Mouse (Mus musculus) hindlimb bud, embryonic 11.5 days (tissue): ENCODE results near the gene Tbc1d17.

Experiments used
- DNase-seq: peaks from one replicate; pipeline ENCODE4 v3.0.0-alpha.2; 2012; ENCODE audit warnings: low read depth, low spot score; ENCODE audit errors: extremely low spot score

Gene Tbc1d17

DNA sequence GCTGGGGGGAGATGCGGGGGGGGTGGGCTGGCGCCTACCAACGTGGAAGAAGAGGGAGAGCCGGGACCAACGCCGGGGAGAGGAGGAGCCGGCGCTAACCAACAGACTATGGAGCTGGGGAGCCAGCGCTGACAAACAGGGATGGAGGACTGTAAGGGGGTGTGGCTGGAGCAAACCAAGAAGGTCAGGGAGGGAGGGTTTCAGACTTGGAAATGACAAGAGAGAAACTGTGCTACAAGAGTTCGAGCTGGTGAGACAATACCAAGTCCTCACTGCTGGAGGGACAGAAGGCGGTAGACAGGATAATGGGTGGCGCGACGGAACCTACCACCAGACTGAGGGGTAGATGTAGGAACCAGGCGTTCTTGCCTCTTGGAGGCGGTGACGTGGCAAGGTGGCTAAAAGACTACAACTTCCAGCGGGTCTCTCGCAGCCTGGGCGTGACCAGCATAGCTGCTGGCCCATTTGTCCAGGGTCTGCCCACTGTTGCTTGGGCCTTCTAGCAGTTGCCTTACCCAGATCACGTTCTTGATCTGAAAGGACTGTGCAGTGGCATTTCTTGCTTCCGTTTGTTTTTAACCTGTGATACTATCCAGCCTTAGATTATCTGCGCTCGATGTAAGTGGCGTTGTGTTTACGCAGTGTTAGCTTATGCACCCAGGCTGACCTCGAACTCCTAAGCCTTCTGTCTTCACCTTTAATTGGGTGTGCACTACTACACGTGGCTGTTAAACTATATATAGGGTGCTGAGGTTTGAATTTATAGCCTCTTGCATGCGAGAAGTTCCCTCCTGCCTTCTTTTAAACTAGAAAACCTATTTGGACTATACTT is 21.0 kb upstream of the Tbc1d17 start, which contains the start of gene Ptov1:
Gene Ptov1 (minus strand): TSS at position 92 of the 832 bp plus-strand sequence.
- DNase-seq = peak; percentile 93

- DNase-seq = no peak
These were observed 20.2 kb upstream of the Tbc1d17 start for GRCm38 (mm10) chr7:44868919-44869696.

- DNase-seq = no peak
These were observed 19.6 kb upstream of the Tbc1d17 start for GRCm38 (mm10) chr7:44868465-44868864.

GRCm38 (mm10) chr7:44867802-44868201 is 18.9 kb upstream of the Tbc1d17 start:
- DNase-seq = no peak

GRCm38 (mm10) chr7:44867010-44867702 is 18.3 kb upstream of the Tbc1d17 start:
- DNase-seq = no peak

DNA sequence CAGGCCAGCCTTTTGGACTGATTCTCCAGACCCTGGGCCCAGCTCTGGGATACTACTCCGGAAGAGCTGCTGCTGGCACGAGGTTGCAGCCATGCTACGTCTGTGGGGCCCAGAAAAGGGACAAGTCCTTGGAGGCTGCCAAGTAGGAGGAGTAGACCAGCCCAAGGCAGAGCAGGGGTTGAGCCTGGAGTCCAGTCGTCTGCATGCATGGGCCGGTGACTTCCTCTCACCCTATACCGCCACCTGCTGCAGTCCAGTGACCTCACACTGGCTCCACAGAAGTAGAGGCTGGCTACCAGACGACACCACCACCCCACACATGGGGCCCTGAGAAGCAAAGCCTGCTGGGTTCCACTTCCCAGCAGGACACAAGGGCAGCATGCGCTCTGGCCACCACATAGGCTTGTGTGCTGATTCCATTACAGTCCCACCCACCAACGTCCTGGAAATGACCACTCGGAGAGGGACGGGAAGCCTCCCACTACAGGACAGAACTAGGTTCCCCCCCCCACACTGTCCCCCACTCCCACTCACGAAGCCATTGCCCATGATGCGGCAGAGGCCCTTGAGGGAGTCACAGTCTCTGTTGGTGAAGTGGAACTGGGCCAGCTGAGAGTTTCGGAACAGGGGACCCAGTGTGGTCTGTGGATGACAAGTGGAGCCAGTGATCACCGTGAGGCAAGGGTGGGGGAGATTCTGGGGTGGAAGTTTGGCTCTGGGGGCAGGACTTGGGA is 17.6 kb upstream of the Tbc1d17 start:
- DNase-seq = no peak

- DNase-seq = no peak
These were observed 16.0 kb upstream of the Tbc1d17 start for GRCm38 (mm10) chr7:44864595-44865542.

GRCm38 (mm10) chr7:44863982-44864494 is 15.2 kb upstream of the Tbc1d17 start:
- no peak for DNase-seq

- DNase-seq = no peak
These were observed 14.3 kb upstream of the Tbc1d17 start for GRCm38 (mm10) chr7:44863210-44863609.

DNA sequence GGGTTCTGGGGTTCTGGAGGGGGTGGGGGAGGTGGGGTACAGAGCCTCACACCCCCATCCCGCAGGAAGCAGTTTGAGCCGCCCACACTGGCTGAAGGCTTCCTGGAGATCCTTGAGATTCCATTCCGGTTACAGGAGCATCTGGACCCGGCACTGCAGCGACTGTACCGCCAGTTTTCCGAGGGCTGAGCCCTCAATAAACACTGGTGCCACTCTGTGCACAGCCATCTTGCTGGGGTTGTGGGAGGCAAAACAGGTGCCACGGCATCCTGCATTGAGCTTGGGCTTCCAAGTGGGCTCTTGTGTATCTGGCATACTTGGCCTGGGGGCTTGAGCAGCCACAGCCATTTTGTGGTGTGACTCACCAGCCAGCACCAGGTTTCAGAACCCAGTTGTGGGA is 13.6 kb upstream of the Tbc1d17 start:
- DNase-seq = no peak

GRCm38 (mm10) chr7:44861429-44861816 is 12.5 kb upstream of the Tbc1d17 start:
- DNase-seq = no peak

DNA sequence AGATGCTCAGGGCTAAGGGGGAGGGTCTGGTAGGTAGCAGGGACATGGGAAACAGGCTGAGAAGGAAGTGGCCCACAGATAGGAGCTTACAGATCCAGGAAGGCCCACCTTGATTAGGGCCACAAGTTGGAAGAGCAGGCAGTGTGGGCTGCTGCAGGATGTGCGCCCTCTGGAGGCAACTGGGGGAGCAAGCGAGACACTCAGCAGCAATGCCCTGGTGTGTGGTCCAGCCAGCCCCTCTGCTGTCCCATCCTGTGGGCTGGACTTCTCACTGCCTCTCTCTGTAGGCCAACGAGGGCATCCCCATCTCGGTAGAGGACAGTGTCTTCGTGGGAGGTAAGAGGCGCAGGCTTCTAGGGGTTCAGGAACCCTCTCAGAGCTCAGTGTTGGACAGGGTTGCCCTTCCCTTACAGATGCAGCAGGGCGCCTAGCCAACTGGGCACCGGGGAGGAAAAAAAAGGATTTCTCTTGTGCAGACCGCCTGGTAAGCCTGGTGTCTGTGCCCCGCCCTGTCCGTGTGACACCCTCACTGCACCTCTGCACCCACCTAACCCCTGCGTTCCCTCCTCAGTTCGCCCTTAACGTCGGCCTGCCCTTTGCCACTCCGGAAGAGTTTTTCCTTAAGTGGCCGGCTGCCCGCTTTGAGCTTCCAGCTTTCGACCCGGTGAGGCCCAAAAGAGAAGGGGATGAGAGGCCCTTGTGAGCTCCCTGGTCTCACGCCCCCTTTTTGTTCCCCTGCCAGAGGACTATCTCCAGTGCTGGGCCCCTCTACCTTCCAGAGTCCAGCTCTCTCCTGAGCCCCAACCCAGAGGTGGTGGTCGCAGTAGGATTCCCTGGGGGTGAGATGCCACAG is 11.9 kb upstream of the Tbc1d17 start:
- no peak for DNase-seq

GRCm38 (mm10) chr7:44859896-44860295 is 11.0 kb upstream of the Tbc1d17 start:
- DNase-seq = no peak

DNA sequence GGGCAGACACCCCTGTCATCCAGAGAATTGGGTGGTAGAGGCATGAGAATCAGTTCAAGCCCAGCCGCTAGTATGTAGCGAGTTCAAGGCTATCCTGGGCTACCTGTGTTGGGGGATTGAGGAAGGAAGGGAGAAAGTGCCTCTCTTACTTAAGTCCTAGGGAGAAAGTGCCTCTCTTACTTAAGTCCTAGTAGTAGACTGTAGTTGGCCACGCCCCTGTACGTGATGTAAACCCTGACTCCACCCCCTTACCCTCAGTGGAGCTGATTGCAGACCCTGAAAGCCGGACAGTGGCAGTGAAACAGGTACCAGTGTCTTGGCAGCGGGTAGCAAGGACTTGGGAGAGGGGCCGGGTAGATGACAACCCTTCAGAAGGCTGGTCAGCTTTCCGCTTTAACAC is 9.0 kb upstream of the Tbc1d17 start:
- DNase-seq = no peak

- peak; percentile 67 for DNase-seq
These were observed 8.2 kb upstream of the Tbc1d17 start, which contains the start of gene Pnkp for GRCm38 (mm10) chr7:44857042-44857552. TSS of gene Pnkp (plus strand) at chr7:44857139.

DNA sequence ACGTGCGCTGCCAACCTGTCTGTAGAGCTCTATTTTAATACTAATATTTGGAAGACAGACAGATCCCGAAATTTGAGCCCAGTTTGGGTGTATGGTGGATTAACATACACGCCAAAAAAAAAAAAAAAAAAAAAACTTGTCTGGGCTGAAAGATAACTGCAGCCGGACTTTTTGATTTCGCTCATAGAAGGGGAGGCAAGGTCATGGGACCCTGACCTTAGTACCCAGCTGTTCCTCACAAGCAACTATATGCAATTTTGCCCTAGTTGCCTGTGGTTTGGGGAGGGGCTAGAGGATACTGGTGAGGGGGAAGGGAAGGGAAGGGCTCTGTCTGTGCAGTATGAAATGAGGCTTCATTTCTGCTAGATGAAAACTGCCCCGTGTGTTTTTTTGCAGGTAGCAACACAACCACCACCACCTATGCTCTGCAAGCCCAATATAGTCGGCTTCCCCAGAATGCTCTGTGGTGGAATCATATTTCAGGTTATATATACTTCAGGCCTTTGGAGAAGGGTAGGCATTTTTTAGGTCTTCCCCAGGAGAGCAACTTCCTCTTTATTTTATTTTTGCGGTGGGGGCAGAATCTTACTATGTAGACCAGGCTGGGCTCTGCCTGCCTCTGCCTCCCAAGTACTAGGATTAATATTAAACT is 7.5 kb upstream of the Tbc1d17 start:
- DNase-seq = no peak

- DNase-seq = no peak
These were observed 6.2 kb upstream of the Tbc1d17 start for GRCm38 (mm10) chr7:44855036-44855435.
